Mouse (Mus musculus): ENCODE results near the gene Bicd2.

DNA sequence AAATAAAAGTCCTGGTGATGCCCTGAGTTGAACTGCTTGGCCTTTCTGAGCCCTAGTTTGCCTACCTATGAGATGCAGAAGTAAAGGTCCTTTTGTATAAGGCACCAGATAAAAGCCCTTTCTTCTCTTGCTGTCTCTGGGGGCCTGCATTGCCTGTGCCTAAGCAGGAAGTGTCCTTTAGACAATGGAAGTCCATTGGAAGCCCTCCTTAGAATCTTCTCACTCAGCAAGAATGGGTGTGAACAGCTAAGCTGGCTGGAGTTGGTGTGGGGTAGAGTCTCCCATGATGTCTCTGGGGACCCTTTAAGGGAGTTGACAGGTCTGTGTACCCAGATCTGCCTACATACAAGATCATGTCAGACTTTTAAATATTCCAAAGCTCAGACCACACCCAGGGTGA is 12.0 kb downstream of the Bicd2 start:
- TF ChIP-seq ZNF384 (IDR thresholded peaks at IDR 0.05; ENCODE audit: low read depth, low read length) (no peak), ZC3H11A (IDR thresholded peaks at IDR 0.05; ENCODE audit: borderline replicate concordance, low read depth, low read length) (no peak)
